Mouse (Mus musculus) gonadal fat pad, adult 2 months (tissue): ENCODE data around the gene Snx21. TPM values are rescaled to one million over a fixed set of nuclear protein-coding genes. Genes with fewer than 3 reads are reported as not detected.
"Not testable (repeated sequence)": the region's sequence is repeated elsewhere in the genome, so short reads cannot be mapped to it uniquely, and the experiment has no call there.

Experiments used
- DNase-seq: peaks from one replicate; pipeline ENCODE4 v3.0.0-alpha.2; 2012; ENCODE audit warnings: low read depth
- polyA plus RNA-seq: library from polyadenylated mRNA; depleted of rRNA; stranded (reverse); fragments of >200 nt; gene quantifications from 2 replicates; pipeline ENCODE4 v1.2.3, GENCODE M21; 2012

Gene Snx21
- polyA plus RNA-seq, 1 experiment, result 23.0 TPM

DNA sequence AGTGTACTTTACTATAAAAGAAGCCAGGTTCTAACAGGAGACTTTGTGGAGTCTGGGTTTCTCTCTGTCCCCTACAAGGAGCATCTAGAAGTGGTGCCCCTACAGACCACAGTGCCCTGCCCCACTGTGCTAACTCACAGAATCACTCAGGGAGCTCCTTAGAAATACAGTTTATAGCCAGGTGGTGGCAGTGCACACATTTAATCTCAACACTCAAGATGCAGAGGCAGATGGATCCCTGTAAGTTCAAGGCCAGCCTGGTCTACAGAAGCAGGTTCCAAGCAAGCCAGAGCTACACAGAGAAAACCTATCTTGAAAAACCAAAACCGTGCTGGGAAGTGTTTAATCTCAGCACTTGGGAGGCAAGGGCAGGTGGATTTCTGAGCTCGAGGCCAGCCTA, 8.1 kb downstream of the Snx21 start:
- no peak for DNase-seq

DNA sequence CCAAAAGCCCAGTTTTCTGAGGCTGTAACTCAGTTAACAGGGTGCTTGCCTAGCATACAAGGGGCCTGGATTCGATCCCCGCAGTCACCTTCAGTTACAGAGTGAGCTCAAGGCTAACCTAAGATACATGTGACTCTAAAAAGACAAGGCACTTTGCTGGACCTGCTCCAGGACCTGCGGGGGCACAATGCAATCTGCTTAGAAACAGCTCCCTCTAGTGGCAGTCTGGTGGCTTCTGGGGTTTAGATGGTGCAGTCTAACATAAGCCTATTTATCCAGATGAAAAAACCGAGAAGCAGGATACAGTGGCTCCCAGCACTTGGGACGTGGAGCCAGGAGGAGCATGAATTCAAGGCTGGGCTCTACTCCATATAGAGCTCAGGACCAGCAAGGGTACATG, 8.7 kb downstream of the Snx21 start:
- DNase-seq, result no peak

DNA sequence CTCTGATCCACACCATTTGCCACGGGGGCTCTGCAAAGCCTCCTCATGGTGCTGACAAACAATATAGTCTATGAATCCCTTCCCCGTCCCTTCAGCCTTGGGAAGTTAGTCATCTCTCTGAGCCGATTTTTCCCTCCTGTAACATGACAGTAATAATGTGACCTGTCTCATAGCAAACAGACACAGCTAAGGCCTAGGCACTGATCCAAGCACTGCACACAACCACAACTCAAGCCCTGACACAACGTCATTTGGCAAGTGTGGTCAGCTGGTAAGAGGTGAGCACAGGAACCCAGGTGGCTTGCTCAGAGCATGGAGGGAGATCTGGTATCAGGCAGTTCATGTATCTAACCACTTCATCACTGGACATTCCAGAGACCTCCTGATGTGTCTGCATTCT, 10.2 kb downstream of the Snx21 start:
- DNase-seq, result no peak

DNA sequence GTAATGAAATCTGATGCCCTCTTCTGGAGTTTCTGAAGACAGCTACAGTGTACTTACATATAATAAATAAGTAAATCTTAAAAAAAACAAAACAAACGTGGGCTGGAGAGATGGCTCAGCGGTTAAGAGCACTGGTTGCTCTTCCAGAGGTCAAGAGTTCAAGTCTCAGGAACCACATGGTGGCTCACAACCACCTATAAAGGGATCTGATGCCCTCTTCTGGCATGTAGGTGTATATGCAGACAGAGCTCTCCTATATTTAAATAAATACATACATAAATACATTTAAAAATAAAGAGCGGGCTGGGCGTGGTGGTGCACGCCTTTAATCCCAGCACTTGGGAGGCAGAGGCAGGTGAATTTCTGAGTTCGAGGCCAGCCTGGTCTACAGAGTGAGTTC, 12.9 kb downstream of the Snx21 start:
- not testable (repeated sequence) for DNase-seq

DNA sequence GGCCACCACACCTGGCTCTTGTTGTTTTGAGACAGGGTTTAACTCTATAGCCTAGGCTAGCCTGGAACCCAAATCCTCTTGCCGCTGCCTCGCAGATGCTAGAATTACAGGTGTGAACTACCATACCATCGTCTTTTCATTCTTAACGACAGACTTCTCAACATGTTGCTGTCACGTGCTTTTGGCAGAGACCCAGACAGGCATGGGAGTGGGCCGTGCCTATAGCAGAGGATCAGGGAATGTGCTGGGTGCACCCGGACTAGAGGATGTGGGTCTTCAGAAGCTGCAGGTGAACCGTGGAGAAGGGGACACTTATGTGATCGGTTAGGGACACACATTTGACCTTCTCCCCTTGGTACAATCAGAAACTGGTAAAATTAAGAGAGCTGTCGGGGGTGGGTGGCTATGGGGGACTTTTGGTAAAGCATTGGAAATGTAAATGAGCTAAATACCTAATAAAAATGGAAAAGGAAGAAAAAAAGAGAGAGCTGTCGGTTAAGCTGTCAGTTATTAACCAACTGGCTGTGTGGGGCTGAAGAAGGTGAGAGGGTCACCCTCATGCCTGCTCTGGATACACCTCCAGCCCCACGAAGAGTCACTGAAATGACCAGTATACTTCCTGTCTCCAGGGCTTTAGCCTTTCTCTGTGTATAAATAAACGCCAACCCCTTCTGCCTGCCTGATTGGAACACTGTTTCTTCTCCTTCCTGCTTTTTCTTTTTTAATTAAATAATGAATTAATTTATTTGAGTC, 14.8 kb downstream of the Snx21 start:
- no peak for DNase-seq

DNA sequence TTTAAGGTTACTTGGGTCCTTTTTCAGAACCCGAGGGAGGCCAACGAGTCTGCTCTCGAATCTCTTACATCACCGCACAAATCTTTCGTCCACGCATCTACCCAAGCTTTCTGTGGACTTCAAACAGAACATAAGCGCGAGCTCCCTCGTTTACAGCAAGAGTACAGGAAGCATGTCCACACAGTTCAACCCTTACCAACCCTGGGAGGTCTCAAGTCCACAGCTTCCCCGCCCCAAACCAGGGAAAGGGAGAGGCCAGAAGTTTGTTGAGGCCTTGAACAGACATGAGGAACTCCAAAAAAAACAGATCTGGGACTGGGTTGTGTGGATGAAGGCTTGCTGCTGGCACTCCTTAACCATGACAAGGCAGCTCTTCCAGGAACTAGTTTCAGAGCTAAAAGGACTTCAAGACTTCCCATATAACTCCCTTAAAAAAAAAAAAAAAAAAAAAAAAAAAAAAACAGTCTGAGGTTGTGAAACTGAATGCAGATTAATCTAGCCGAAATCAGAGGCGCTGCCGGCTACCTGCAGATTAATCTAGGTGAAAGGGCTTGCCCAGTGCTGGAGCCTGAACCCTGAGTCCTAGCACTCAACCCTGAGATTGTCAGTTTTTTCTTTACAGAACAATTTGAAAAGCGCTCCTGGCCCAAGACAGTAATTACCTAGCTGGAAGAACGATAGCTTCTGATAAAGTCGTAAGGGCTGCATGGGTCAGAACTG, 17.7 kb downstream of the Snx21 start:
- no peak for DNase-seq

DNA sequence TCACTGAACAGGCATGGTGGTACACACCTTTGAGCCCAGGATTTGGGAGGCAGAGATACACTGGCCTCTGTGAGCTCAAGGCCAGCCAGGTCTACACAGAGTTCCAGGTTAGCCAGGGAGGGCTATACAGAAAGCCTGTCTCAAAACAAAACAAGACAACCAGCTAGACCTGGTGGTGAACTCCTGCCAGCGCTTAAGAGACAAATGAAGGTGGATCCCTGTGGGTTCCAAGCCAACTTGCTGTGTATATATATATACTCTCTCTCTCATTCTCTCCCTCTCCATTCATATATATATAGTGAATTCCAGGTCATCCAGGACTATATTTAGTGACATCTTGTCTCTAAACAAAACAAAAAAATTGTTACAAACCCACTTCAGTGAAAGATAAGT, 18.3 kb downstream of the Snx21 start:
- DNase-seq, result no peak

DNA sequence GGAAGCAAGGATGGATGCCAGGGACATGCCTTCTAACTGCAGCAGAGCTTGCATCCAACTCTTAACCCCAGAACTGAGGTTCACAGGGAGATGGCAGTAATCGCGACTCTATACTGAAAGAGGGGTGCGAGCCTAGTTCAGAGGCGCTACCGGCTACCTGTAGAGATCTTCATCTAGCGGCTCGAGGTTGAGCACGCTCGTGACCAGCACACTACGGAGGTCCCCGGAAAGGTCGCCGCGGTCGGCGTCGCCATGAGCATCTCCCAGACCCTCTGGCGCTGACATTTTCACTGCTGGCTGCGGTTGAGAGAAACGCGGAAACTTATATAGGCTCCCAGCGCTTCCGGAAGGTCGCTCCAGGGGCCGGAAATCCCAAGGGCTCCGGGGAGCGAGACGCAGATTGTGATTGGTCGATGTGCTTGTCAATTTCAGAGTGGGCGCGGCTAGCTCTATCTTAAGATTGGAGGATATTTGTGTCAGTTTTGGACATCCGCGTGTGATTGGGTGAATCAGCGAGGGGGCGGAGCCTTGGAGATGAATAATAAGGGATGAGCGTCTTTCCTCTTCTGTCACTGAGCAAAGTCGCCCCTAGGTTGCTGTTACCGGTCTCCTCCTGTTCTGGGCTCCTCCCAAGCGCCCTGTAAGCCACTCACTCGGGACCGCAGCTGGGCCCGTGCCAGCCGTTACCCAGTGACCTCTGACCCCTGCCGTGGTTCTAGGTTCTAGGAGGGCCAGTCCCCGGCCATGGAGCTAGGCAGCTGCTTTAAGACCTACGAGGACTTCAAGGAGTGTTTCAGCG, 19.1 kb downstream of the Snx21 start, which contains the start of the genes Acot8 and Zswim3:
TSS of gene Acot8 (minus strand) at position 350 of the 799 bp plus-strand sequence.
TSS of gene Zswim3 (plus strand) at position 566 of the 799 bp plus-strand sequence.
- DNase-seq, result no peak

DNA sequence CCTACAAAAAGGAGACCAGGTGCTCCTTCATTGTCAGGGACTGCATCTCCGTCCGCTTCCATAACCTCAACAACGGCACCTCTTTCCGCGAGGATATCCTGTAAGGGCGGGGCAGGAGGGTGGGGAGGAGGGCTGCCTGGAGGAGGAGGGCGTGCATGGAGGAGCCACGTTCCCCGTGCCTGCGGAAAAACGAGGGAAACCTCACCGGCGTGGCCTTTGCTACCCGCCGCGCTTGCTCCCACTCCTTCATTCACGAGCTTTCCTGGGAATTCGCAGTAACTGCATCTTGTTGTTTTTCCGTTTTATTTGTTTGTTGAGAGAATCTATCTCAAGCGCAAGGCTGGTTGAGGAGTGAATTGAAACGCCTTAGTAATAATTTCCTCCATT, 19.7 kb downstream of the Snx21 start:
- DNase-seq, result no peak

DNA sequence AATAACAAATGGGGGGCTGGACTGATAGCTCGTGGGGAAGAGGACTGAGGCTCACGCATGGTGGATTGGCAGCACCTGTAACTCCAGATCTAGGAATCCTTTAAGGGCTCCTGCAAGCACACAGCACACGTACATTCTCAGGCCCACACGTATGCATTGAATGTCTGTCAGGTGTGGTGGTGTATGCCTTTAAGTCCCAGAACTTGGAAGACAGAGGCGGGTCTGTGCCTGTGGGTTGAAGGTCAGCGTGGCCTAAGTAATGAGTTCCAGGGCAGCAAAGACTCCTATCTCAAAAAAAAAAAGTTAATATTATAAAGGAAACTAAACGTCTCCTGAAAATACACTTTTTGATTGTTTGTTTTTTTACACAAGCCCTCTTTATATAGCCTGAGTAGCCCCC, 21.0 kb downstream of the Snx21 start:
- no peak for DNase-seq

DNA sequence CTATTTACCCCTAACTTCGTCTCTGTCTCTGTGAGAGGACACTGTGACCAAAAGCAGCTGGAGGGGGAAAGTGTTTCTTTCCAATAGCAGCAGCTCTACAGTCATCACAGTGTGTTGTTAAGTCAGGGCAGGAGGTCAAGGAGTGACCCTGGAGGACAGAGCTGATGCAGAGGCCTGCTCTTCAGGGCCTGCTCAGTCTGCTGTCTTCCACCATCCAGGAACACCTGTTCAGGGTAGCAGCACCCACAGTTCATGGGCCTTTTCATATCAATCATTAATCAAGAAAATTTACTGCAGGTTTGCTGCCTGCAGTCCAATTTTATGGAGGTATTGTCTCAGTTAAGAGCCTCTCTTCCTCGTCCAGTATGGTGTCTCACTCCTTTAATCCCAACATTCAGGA, 27.9 kb downstream of the Snx21 start:
- no peak for DNase-seq

DNA sequence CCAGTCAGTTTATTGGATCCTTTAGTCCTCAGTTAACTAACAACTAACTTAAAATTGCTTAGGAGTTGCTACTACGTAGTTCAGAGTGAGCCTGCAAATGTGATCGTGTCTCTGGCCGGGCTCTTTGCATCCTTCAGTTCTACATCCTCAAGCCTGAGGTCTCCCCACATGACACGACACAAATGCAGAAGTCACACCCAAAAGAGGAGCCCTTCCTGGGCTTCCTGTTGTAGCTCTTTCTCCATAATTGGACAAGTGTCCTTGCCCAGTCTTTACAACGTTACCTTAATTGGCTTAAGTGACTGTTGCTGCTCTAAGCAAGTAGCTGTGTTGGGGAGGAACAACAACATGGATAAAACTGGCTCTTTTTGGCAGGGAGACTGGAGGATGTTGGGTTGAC, 29.7 kb downstream of the Snx21 start:
- DNase-seq, result no peak

DNA sequence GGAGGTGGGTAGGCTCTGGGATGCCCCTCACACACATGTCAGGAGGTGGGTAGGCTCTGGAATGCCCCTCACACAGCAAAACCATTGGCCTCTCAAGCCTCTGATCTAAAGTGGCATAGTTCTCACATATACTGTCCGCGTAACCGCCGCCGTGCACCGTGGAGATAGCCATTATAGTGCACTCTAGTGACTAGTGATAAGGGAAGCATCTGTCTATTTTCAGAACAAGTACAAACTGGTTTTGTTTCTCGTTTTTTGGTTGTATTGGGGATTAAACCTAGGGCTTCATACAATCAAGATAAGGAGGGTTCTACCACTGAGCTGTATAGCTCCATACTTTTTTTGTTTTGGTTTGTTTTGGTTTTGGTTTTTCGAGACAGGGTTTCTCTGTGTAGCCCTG, 30.2 kb downstream of the Snx21 start:
- DNase-seq, result no peak

DNA sequence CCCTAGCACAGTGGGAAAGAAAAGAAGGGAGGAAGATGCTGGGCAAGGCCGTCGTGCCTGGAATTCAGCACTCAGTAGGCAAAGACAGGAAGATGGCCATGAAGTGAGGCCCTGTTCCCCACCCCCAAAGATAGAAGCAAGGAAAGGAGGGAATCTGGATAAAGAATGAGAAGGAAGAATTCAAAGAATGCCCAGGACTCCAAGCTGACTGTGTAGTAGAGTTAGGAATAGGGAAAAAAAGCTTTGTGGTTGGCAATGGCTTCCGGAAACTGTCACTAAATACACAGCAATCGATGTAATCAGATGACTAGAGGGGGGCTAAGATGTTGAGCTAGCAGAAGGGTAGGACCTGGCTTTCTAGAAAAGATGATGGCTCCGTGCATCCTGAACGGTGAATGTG, 31.6 kb downstream of the Snx21 start:
- DNase-seq, result no peak

DNA sequence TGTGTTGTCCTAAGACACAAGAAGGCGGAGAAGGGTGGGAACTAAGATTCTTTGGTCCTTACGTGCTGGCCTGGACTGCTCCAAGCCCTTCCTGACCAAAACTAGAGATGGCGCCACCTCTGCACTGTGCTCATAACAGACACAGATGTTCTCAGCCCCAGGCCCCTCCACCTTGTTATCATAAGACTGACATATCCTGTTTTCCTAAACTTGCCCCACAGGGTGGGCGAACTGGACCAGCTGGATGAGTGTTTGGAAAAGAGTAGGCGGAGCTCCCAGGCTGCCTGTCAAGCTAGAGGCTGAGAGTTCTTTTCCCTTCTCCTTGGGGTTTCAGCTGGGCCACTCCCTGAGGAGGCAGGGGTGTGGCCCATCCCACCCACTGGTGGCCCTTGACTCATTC, 32.1 kb downstream of the Snx21 start:
- DNase-seq, result no peak

DNA sequence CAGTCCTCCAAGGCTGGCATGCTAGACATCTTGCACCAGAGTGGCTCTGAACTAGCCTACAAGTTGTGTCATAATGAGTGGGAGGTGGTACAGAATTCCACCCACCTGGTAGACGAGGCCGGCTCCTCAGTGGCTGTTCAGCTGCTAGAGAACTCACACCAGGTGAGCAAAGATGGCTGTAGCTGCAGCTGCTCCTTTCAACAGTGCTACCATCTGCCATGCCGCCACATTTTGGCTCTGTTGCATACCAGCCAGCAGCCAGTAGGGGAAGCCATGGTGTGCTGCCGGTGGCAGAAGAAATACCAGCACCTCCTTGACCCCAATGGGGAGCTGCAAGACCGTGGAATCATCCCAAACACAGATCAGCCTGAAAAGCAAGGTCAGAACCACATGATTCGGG, 35.4 kb downstream of the Snx21 start:
- DNase-seq, result no peak

DNA sequence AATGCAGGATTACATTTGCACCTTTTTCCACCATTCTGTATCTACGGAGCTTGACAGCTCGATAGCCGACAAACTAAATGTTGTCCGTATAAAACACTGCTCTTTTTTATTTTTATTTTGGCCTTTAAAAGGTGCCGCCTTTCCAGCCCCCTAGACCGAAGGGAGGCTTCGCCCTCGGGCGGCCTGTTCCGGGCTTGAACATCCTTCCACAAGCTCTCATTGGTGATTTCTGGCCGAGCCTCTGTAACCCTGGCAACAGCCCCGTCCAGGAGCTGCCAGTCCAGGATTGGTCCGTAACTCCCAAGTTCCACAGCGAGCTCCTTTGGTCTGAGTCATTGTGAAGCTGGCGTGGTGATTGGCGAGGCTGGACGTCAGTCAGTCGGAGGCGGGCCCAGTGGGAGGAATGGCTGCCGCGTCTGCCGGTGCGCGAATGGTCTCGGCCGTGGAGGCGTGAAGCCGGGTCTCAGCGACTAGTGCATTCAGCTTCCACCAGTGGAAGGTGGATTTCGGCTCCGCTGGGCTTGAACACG, 37.1 kb downstream of the Snx21 start, which contains the start of gene Zswim1:
TSS of gene Zswim1 (plus strand) at position 51 of the 530 bp plus-strand sequence.
- no peak for DNase-seq

DNA sequence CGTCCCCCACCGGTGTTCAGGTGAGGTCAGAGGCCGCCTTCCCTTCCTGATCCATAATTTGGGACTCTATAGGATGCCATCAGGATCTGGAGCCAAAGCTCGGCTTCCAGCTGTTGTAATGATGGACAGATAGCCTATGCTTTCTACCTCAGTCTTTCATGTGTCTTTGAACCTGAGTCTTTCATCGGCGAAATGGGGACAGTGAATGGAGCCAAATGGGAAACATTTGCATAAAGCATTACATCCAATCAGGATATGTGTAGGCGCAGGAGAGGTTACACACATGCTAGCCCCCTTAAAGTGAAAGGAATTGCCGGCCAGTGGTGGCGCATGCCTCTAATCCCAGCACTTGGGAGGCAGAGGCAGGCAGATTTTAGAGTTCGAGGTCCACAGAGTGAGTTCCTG, 37.6 kb downstream of the Snx21 start:
- no peak for DNase-seq

DNA sequence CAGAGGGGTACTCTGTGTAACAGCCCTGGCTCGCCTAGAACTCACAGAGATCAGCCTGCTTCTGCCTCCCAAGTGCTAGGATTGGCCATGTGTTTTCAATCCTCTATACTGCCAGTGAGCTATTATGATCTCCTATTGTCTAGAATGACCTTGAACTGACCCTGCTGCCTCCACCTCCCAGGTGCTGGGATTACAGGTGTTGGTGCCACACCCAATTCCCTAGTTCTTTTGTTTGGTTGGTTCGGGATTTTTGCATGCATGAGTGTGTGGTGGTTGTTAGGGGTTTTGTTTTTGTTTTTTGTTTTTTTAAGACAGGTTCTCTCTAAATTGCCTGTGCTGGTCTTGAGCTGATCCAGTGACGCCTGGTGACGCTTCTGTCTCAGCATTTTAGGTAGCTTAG, 38.3 kb downstream of the Snx21 start:
- no peak for DNase-seq

DNA sequence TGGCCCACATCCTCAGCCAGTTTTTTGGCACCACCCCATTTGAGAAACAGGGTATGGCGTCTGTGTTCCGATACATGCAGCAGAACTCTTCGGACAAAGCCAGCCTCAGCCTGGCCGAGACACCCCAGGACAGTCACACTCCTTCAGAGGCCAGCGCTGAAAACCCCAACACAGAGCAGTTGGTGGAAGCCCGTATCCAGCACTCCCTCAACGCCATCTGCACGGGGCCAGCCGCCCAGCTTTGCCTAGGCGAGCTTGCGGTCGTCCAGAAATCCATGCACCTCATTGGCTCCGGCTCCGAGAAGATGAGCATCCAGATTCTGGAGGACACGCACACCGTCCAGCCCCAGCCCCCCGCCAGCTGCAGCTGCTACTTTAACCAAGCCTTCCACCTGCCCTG, 39.9 kb downstream of the Snx21 start:
- no peak for DNase-seq

DNA sequence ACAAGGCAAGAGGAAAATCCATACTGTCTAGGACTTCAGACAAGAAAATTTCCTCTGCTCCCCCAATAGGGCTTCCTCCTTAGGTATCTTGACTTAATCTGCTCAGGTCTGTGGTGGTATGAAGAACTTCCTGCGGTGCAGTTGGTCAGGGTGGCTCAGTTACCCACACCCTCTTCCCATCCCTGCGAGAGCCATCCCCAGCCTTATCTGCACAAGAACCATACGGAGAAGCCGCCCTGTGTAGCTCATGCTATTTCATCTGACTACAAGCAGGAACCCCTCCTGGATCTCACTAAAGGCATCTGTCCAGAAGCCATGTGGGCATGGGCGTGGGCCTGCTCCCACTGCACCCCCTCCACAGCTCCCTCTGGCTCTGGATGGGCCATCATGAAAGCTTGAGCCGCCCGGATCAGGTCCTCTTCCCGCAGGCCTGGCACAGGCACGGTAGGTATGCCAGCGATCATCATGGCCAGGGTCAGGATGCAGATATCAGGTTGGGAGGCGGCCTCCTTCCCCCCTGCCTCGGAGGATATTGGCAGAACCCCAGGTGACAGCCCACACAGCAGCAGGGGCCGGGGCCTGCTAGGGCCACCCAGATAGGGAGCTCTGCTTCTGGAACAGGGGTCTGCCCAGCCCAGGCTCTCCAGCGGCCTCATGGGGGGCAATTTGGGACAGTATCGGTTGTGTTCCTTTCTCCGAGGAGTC, 41.7 kb downstream of the Snx21 start:
- DNase-seq, result no peak

DNA sequence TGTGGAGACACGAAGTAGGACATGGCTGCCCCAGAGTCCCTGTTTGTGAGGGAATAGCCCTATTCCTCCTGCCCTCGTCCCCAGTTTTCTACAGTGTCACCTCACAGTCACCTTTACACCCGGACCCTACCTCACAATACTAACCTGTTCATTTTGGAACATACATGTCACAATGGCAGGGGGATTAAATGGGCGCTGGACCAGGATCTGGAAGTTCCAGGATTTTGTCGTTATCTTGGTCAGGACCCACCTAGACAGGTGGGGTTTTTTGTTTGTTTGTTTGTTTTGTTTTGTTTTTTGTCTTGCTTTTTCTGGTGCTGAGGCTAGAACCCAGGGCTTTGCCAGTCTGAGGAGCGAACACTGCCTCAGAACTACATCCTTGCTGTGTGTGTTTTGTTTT, 42.8 kb downstream of the Snx21 start, which contains the start of gene Spata25:
TSS of gene Spata25 (minus strand) at position 101 of the 400 bp plus-strand sequence.
- DNase-seq, result no peak
